Mouse (Mus musculus): ENCODE results near the gene Uso1. TPM values are rescaled to one million over a fixed set of nuclear protein-coding genes. Genes with fewer than 3 reads are reported as not detected.

Gene Uso1
- polyA plus RNA-seq, 1 experiment from 2014 or later: 28.1 TPM

DNA sequence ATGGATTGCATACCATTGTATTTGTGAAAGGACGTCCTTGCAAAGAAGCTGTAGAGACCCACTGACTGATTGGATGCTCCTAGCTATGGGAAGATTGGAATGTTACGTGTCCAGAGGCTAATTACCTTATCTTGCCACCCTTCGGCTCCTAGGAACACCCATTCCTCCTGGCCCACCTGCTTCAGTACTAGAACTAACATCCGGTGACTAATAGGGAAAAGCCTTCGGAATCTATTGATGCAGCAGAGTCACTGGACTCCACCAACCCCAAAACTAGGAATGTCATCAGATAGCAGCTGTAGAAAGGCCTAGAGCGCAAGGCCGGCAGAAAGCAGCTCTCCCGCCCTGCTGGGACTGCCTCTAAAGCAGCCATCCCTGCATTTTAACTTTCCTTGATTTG, 36.1 kb upstream of the Uso1 start:
- no peaks in the 10 kb centered on the region for H3K27me3 ChIP-seq (ENCODE audit: insufficient read depth, low read length)

DNA sequence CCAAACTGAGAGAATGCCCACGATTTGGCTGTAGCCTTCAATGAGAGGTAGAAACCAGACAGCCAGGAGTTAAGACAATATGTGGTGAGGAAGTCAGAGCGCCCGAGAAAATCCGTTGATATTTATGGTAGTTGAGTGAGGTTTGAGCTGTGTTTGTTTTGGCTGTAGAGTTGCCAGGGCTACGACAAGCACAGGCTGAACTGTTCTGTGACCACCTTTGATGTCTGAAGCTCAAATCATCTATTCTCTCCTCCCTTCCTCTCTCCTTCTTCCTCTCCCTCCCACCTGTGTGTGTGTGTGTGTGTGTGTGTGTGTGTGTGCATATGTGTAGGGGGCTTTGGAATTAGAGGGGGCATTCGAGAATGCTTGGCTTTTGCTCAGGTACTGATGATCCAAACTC, 34.7 kb upstream of the Uso1 start:
- 21% methylated on average over 6 of the region's 6 CpGs for WGBS
- Histone ChIP-seq H3K36me3 (ENCODE audit: insufficient read depth) (no peaks in the 10 kb centered on the region), H3K9ac (no peak overlapping the region), H3K4me2 (no peak overlapping the region), H3K4me1 (ENCODE audit: insufficient read depth) (no peaks in the 10 kb centered on the region), H3K27me3 (ENCODE audit: insufficient read depth, low read length) (no peaks in the 10 kb centered on the region), H3K27ac (ENCODE audit: low read depth) (no peak overlapping the region), H3K4me3 (ENCODE audit: low read depth, low read length) (no peak overlapping the region), H3K9me3 (ENCODE audit: low read depth, low read length) (no peaks in the 10 kb centered on the region)
- TF ChIP-seq CTCF (IDR thresholded peaks at IDR 0.05; ENCODE audit: low read depth): no peak
- peak; percentile 51 for DNase-seq
- ATAC-seq (ENCODE audit: insufficient read depth): no peak

More for the DNA sequence above, 36.1 kb upstream of the Uso1 start:
- WGBS: 87% methylated on average over 8 of the region's 8 CpGs
- DNase-seq: no peak
- TF ChIP-seq CTCF (IDR thresholded peaks at IDR 0.05; ENCODE audit: low read depth): no peak
- no peaks in the 10 kb centered on the region for H3K9me3 ChIP-seq (ENCODE audit: low read depth, low read length)
- H3K9ac ChIP-seq: no peak overlapping the region
- no peaks in the 10 kb centered on the region for H3K36me3 ChIP-seq (ENCODE audit: insufficient read depth)
- ATAC-seq (ENCODE audit: insufficient read depth): no peak
- H3K27ac ChIP-seq (ENCODE audit: low read depth): no peak overlapping the region
- no peaks in the 10 kb centered on the region for H3K4me1 ChIP-seq (ENCODE audit: insufficient read depth)
- no peak overlapping the region for H3K4me2 ChIP-seq
- H3K4me3 ChIP-seq (ENCODE audit: low read depth, low read length): no peak overlapping the region

DNA sequence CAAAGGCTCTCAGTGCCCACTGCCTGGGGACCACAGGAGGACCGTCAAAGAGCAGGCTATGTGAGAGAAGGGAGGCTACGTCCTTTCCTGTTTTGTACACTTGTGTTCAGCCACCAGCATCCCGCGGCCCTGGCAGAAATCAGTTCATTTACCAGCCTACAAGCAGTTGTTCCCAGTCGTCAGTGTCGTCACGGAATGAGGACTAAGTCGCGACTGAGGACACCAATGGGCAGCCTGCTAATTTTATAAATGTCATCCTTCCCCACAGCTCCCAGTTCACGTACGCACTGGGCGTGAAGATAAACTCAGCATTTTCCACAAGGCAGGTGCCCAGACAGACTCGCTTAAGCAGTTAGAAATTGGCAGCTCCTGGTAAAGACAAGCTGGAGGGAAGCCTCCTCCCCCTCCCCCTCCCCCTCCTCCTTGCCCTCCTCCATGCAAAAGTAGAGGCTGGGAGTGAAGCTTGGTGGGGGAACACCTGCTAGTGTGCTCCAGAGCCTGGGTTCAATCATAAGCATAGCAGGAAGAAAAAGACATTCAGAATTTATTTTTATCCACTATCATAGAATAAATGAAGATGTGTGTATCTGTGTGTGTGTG, 33.8 kb upstream of the Uso1 start:
- no peaks in the 10 kb centered on the region for H3K4me1 ChIP-seq (ENCODE audit: insufficient read depth)
- no peak overlapping the region for H3K27ac ChIP-seq (ENCODE audit: low read depth)
- no peaks in the 10 kb centered on the region for H3K36me3 ChIP-seq (ENCODE audit: insufficient read depth)
- ATAC-seq (ENCODE audit: insufficient read depth) (no peak), DNase-seq (no peak)
- H3K27me3 ChIP-seq (ENCODE audit: insufficient read depth, low read length): no peaks in the 10 kb centered on the region
- H3K4me3 ChIP-seq (ENCODE audit: low read depth, low read length): no peak overlapping the region
- 72% methylated on average over 13 of the region's 13 CpGs for whole genome bisulfite sequencing
- H3K9me3 ChIP-seq (ENCODE audit: low read depth, low read length): no peaks in the 10 kb centered on the region
- no peak overlapping the region for H3K9ac ChIP-seq
- TF ChIP-seq CTCF (IDR thresholded peaks at IDR 0.05; ENCODE audit: low read depth): no peak
- no peak overlapping the region for H3K4me2 ChIP-seq

DNA sequence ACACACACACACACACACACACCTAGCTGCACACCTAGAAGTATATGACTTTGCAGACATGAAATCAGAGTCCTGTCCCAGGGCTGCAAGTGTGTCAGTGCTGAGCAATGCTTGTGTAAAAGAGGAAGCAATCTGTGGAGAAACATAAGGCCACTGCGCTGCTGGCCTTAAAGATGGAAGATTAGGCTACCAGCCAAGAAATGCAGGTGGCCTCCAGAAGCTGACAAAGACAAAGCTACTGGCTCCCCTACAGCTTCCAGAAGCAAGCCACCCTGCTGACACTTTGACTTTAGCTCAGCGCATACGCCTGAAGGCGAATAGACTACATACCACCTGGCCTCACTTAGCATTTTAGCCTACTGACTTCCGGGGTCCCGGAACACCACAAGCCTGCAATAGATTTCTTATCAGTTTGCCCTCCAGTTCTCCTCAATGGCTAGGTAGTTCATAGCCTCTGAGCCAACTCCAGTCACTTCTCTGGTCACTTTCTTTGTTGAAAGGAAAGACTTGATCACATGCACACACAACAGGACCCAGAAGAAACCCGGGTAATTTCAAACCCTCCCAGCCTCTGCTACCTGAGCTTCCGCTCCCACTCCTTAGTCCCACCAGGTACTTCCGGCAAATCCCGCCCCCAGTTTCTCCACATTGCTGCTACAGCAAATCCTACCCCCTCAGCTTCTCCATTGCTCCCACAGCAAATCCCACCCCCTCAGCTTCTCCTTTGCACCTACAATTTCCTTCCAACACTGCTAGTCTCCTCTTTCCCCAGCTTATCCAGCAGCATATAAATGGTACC, 31.2 kb upstream of the Uso1 start:
- H3K27me3 ChIP-seq (ENCODE audit: insufficient read depth, low read length): no peaks in the 10 kb centered on the region
- no peaks in the 10 kb centered on the region for H3K9me3 ChIP-seq (ENCODE audit: low read depth, low read length)
- DNase-seq (peak; percentile 67), ATAC-seq (ENCODE audit: insufficient read depth) (peak; percentile 52)
- H3K36me3 ChIP-seq (ENCODE audit: insufficient read depth): no peaks in the 10 kb centered on the region
- H3K4me2 ChIP-seq: no peak overlapping the region
- H3K9ac ChIP-seq: no peak overlapping the region
- TF ChIP-seq CTCF (IDR thresholded peaks at IDR 0.05; ENCODE audit: low read depth): no peak
- H3K4me1 ChIP-seq (ENCODE audit: insufficient read depth): no peaks in the 10 kb centered on the region
- WGBS: 36% methylated on average over 10 of the region's 10 CpGs
- H3K27ac ChIP-seq (ENCODE audit: low read depth): no peak overlapping the region
- no peak overlapping the region for H3K4me3 ChIP-seq (ENCODE audit: low read depth, low read length)

DNA sequence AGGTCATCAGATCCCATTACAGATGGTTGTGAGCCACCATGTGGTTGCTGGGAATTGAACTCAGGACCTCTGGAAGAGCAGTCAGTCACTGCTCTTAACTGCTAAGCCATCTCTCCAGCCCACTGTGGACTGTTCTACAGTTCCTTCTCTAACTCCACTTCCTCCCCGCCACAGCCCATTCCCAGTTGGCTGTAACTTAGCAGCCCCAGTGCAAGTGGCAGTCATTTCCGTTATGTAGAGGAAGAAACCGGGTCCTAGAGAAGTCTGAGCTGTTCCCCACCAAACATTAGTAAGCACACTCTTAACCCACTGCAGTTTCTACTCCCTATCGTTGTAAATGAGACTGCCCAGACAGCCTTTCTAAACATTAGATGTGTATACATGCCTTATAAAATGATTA, 30.5 kb upstream of the Uso1 start:
- Histone ChIP-seq H3K27me3 (ENCODE audit: insufficient read depth, low read length) (no peaks in the 10 kb centered on the region), H3K9ac (no peak overlapping the region), H3K4me1 (ENCODE audit: insufficient read depth) (no peaks in the 10 kb centered on the region), H3K4me3 (ENCODE audit: low read depth, low read length) (no peak overlapping the region), H3K9me3 (ENCODE audit: low read depth, low read length) (no peaks in the 10 kb centered on the region), H3K4me2 (no peak overlapping the region), H3K27ac (ENCODE audit: low read depth) (no peak overlapping the region), H3K36me3 (ENCODE audit: insufficient read depth) (no peaks in the 10 kb centered on the region)
- 77% methylated on average over 4 of the region's 4 CpGs for whole genome bisulfite sequencing
- no peak for ATAC-seq (ENCODE audit: insufficient read depth)
- no peak for TF ChIP-seq CTCF (IDR thresholded peaks at IDR 0.05; ENCODE audit: low read depth)
- peak; percentile 10 for DNase-seq

DNA sequence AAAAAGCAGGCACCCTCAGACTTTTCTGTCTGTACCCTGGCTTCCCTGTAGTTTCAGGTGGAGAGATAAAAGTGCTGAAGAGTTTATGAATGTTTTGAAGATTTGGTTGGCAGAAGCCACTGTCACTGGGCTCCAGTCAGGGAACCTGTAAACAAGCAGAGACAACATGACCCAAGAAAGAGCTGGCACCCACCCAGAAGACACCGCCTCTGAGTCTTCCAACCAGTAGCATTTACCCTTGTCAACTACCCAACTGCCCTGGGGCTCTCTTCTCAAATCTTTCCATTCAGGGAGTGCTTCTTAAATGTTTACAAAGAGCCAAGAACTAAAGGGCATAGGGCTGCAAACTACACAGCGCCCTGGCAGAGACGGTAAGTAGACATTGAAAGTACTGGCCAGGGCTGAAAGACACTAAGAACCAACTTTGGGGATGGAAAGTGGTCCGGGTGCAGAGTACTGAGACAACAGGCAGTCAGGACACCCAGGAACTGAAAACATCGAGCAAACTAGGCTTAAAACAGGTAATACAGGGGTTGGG, 26.9 kb upstream of the Uso1 start:
- Histone ChIP-seq H3K9ac (no peak overlapping the region), H3K4me1 (ENCODE audit: insufficient read depth) (no peaks in the 10 kb centered on the region), H3K36me3 (ENCODE audit: insufficient read depth) (no peaks in the 10 kb centered on the region), H3K27ac (ENCODE audit: low read depth) (no peak overlapping the region), H3K9me3 (ENCODE audit: low read depth, low read length) (no peaks in the 10 kb centered on the region), H3K27me3 (ENCODE audit: insufficient read depth, low read length) (0 out of 2 replicates have a peak, but pooled peaks cover 3% of the 10 kb centered on the region), H3K4me2 (no peak overlapping the region), H3K4me3 (ENCODE audit: low read depth, low read length) (no peak overlapping the region)
- WGBS: 81% methylated on average over 5 of the region's 5 CpGs
- no peak for TF ChIP-seq CTCF (IDR thresholded peaks at IDR 0.05; ENCODE audit: low read depth)
- DNase-seq: no peak
- no peak for ATAC-seq (ENCODE audit: insufficient read depth)

DNA sequence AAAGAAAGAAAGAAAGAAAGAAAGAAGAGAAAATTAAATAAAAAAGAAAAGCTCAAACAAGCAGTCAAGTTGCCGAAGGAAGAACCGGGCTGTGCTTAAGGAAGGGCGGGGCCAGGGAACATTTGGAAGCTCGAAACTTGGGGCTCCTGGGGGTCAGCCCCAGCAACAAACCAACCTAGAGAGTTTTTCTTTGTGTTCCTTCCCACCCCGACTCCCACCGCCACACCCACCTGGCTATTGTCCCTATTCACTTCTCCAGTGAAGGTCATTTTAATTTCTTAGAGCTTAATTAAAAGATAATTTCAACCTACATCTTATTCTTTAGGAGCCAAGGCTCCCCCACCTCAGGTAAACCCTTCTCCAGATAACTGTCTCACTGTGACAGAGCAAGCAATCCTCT, 25.6 kb upstream of the Uso1 start:
- Histone ChIP-seq H3K9me3 (ENCODE audit: low read depth, low read length) (no peaks in the 10 kb centered on the region), H3K4me3 (ENCODE audit: low read depth, low read length) (no peak overlapping the region), H3K27me3 (ENCODE audit: insufficient read depth, low read length) (0 out of 2 replicates have a peak, but pooled peaks cover 3% of the 10 kb centered on the region), H3K4me2 (peak overlapping the region; percentile 44), H3K4me1 (ENCODE audit: insufficient read depth) (no peaks in the 10 kb centered on the region), H3K27ac (ENCODE audit: low read depth) (no peak overlapping the region), H3K9ac (no peak overlapping the region), H3K36me3 (ENCODE audit: insufficient read depth) (no peaks in the 10 kb centered on the region)
- WGBS: 19% methylated on average over 6 of the region's 6 CpGs
- ATAC-seq (ENCODE audit: insufficient read depth) (no peak), DNase-seq (peak; percentile 11)
- no peak for TF ChIP-seq CTCF (IDR thresholded peaks at IDR 0.05; ENCODE audit: low read depth)
